Mouse (Mus musculus) megakaryocyte, embryonic 14.5 days (primary cell): ENCODE results near the gene Dab1.

Source experiments
- FLI1 ChIP-seq: IDR thresholded peaks from 2 replicates; pipeline ENCODE4 v1.6.1; 2012; ENCODE audit warnings: low read length, inconsistent platforms, mixed read lengths
- GATA1 ChIP-seq: IDR thresholded peaks from 3 replicates; pipeline ENCODE4 v1.6.1; 2012; ENCODE audit warnings: mixed read lengths, low read length, inconsistent platforms, borderline replicate concordance

DNA sequence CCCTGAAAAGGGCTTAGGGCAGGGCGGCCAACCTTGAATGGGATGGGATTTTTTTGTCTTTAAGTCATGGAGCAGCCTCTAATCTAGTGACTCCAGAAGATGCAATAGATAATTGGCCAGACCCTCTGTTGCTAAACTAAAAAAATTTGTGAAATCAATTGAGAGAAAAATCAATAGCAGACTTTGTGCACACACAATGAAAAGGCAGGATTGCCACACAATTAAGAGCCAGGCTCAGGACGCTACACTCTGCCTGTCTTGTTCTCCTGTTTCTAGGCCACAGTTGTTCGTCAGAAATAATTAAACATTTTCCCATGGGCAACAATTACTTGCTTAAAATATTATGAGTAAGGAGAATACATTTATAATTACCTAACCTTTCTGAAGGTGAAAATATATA, 315.2 kb downstream of the Dab1 start:
- TF ChIP-seq GATA1, result no peak
- no peak for TF ChIP-seq FLI1
